Mouse (Mus musculus) naive thymus-derived CD4-positive, alpha-beta T cell, adult 2 months (primary cell): ENCODE data around the gene Apc2.
A peak's percentile ranks its signal among the peaks of the same experiment; 100 is the strongest.
"Not testable (repeated sequence)": the region's sequence is repeated elsewhere in the genome, so short reads cannot be mapped to it uniquely, and the experiment has no call there.

Source experiments
- DNase-seq: peaks from one replicate; pipeline ENCODE4 v3.0.0-alpha.2; 2011; ENCODE audit warnings: low read depth

The Apc2 gene

DNA sequence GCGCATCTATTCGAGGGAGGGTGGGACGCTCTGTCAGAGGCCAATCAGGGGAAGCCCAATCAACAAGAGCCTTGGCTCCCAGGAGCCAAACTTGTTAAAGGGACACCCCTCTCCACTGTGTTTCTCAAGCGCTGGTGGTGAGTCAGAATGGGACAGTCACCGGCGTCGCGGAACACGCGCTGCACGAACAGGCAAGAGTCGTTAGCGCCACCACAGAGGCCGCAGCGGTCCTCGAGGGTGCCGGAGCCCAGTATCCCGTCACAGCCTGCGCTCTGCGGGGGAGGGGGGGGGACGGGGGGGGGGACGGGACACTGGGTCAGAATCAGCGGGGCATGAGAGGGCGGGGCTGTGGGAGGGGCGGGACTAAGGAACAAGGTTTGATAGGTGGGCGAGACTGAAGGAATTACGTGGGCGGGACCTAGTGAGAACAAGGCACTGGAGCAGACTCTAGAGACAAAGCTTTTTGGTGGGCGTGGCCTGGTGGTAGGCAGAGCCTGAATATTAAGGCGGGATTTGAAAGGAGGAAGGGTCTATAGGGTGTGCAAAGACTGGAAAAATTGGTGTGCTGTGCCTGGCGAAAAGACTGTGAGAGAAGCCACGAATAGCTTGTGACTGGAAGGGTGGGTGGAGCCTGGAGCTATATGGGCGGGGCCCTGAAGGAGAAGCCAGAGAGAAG, 47.1 kb downstream of the Apc2 start:
- peak; percentile 72 for DNase-seq

DNA sequence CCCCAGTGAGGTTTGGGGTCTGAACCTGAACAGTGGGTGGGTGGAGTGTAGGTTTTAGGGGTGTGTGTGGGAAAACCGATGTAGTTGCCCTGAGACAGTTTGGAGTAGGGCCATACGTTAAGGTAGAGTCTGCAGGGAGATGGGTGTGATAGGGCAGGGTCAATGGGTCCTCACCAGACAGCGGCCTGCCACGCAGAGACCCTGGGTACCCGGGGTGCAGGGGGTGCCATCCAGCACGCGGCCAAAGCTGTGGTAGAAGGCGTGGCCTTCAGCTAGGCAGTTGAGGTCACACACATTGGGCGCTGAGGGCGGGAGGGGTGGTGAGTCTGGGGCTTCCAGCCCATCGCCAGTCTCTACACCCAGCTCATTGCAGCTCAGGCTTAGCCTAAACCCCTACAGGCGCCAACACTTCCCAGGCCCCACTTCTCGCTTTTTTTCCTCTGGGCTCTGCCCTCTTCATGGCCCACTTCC, 47.7 kb downstream of the Apc2 start:
- DNase-seq, result no peak

DNA sequence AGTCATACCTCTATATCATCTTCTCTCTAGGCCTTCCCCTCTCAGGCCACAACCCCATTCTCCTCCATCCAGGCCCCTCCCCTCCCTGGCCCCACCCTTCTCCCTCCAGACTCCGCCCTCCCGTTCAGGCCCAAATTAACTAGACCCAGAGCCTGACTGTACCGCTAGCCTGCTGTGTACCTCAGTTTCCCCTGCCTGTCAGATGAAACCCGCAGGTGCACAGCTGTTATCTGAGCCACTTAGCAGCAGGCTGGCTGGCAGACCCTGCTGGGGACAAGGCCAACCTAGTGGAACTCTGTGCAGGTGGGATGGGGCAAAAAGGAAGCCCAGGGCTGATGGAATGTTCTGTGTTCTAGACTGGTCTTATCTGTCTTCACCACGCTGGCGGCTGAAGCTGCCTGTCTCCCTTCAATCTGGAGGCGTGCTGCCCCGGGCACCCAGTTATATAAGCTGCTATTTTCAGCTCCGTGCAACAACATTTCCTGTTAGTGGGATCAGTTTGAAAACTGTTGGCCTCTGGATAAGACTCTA, 48.4 kb downstream of the Apc2 start:
- no peak for DNase-seq

DNA sequence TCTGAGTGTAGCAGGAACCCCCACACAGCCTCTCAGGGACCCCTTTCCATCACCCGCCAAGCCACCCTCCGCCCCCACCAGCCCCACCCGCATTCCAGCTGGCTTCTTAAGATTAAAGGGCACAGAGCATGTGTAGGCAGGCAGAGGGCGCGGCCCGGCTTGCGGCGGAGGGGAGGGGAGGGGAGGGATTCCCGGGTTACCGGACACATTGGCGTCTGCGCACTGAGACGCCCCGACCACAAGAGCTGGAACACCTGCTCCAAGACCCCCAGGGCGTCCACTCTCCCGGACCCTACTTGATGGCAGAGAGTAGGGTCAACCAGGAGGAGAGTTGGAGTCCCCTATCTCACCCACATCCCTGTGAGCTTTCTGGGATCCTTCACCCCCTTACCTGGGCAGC, 49.3 kb downstream of the Apc2 start:
- DNase-seq, result peak; percentile 49

GRCm38 (mm10) chr10:80345929-80346328, 50.2 kb downstream of the Apc2 start:
- not testable (repeated sequence) for DNase-seq

DNA sequence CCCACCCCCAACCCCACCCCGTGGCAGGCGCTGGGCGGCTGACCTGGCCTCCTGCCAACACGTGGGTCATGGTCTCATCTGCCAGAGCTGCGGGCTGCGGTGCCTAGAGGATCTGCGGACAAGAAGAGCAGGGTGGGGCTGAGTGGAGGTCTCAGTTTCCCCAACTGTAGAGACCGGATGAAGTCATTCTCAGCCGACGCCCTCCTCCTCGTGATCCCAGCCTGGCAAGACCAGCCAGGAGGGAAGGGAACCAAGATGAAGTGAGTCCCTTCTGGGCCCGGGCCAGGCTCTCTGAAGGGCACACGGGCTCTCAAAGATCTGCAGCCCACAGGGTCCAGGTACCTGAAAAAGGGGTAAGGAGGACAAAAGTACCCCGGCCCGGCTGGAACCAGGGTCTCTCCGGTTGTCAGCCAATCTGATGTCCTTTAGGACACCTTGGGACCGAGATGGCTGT, 51.8 kb downstream of the Apc2 start:
- peak; percentile 28 for DNase-seq

DNA sequence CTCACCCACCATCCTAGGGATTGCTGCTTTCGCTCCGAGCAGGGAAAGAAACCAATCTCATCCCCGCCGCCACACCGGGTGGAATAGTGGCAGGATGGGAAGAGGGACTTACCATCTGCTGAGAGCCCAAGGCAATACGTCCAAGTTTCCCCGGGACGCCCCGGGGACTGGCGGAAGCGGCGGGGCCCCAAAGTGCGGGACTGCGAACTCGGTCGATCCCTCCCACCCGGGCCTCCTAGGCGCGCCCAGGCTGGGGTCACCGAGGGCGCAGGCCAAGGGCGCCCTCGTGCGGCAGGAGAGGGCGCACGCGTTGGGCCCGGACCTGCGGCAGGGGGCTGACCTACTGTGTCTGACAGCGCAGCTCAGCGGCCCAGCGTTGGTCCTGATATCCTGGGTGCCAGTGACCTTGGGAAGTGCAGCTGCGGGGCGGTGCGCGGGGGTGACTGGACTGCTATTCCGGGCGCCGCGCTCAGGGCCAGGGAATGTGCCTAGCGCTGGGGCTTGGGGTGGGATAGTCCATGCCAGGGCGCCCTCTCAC, 52.5 kb downstream of the Apc2 start, which contains the start of gene Adamtsl5:
Adamtsl5 (minus strand) TSS at position 169 of the 538 bp plus-strand sequence.
- DNase-seq, result peak; percentile 83

DNA sequence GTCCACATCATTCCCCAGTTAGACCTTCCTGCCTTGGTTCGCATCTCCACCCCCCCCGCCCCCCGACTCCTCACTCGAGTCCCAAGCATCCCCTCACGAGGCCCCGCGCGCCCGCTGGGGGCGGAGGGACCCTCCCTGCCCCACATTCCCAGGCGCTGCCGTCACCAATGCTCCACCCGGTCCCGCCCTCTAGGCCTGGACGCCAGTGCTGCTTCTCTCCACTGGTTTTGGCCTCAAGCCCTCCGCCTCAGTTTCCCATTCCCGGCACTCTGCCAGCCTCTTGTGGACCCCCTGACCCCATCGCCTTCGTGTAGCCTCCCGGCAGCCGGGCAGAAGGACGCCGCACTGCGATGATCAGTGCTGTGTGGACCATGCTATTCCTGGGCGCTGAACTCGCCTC, 53.2 kb downstream of the Apc2 start:
- DNase-seq, result no peak

- peak; percentile 90 for DNase-seq
Observed at GRCm38 (mm10) chr10:80350292-80350691, 54.5 kb downstream of the Apc2 start.

- no peak for DNase-seq
Observed at GRCm38 (mm10) chr10:80351896-80352295, 56.1 kb downstream of the Apc2 start.

DNA sequence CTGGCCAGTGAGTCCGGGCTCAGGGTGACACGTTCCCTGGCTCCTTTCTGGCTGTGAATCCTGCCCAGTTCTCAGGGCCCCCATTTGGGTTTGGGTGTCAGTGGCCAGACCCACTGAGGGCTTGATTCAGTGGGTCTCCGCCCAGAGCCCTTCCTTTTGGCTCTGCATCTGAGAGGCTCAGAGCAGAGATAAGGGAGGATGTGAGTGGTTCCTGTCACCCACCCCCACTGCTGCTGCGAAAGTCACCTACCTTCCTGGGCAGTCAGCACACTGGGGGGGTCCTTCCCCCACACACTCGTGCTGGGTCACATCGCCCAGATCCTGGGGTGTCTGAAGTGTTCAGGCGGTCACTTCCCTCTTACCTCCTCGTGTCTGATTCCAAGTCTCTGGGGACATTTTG, 57.0 kb downstream of the Apc2 start:
- no peak for DNase-seq

- DNase-seq, result no peak
Observed at GRCm38 (mm10) chr10:80355431-80355830, 59.7 kb downstream of the Apc2 start.

GRCm38 (mm10) chr10:80356001-80356682, 60.4 kb downstream of the Apc2 start, which contains the start of gene Plk5:
Gene Plk5 (plus strand): TSS chr10:80356459.
- DNase-seq, result no peak

DNA sequence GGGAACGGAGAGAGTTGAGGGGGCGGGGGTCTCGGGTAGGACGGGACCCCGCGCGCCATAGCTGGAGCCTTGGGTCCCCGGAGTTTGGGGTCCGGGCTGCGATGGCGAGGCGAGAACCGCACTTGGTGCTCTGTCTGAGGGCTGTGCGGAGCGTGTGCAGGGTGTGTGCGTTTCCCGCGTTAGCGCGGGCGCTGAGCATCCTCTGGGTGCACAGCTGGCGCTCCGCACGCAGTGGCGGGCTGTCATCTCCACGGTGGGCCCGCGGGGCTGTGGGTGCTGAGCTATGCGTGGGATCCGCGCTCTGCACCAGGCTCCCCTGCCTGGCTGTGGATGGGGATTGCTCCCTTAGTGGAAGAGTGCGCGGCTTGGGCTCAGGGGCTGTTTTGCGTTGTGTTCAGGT, 61.0 kb downstream of the Apc2 start:
- no peak for DNase-seq

- no peak for DNase-seq
Observed at GRCm38 (mm10) chr10:80357336-80357735, 61.6 kb downstream of the Apc2 start.

DNA sequence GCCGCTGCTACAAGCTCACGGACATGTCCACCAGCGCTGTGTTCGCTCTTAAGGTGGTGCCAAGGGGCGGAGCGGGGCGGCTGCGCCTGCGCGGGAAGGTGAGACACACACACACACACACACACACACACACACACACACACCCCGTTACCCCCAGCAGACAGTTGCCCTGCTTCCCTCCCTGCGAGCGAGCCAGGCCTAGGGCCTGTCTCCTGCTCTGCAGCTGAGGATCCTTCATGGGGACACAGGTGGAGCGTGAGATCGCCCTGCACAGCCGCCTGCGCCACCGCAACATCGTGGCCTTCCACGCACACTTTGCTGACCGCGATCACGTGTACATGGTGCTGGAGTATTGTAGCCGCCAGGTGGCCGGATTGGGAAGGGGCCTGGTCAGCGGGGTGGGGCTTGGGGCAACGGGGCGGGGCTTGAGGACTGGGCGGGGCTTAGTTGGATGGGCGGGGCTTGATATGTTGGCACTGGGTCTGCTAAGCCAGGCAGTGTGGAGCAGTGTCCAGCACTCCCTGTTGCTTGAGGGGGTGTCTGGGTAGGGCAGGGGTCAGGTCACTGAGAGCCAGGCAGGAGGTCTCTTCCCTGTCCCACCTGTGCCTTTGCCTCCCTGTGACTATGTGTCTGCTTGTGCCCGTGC, 62.3 kb downstream of the Apc2 start:
- no peak for DNase-seq

GRCm38 (mm10) chr10:80363734-80364133, 68.0 kb downstream of the Apc2 start:
- no peak for DNase-seq

- DNase-seq, result no peak
Observed at GRCm38 (mm10) chr10:80365736-80366135, 70.0 kb downstream of the Apc2 start.
